Mouse (Mus musculus): ENCODE results near the gene Tubb5.

Tubb5 gene

GRCm38 (mm10) chr17:35861198-35861857, 23.2 kb upstream of the Tubb5 start, which contains the start of gene Nrm:
Gene Nrm, plus strand, starts transcription at chr17:35861318.
- in situ Hi-C loops (cut with MboI, MseI) = no loop called here

- in situ Hi-C loops (cut with MboI, MseI) = no loop called here
Measured at GRCm38 (mm10) chr17:35860831-35861197, 22.7 kb upstream of the Tubb5 start.

- in situ Hi-C loops (cut with MboI, MseI) = loop anchor here in 1 of 2 experiments (10.0 kb wide), 1 partner anchor 805 kb away; the partner anchor contains the start of gene Ddah2
Measured at GRCm38 (mm10) chr17:35859835-35860234, 21.7 kb upstream of the Tubb5 start.

GRCm38 (mm10) chr17:35859371-35859770, 21.3 kb upstream of the Tubb5 start:
- in situ Hi-C loops (cut with MboI, MseI) = loop anchor here in 1 of 2 experiments (10.0 kb wide), 1 partner anchor 805 kb away; the partner anchor contains the start of gene Ddah2

DNA sequence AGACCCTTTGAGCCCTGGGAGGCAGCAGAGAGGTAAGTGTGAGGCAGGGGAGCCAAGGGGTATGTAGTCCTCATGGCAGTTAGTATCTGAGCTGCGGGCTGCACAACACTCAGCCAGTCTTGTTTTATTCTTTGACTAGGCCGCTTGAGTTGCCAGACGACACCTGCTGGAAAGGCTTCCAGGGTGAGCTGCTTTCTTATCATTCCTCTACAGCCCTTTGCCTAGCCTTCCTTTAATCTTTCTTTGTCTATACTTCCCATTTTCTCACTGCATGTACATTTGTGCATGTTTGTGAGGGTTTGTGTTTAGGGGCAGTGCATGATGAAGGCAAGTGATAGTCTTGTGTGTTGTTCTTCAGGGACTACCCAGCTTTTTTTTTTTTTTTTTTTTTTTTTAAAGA, 12.9 kb upstream of the Tubb5 start:
- in situ Hi-C loops (cut with MboI, MseI) = loop anchor here in 1 of 2 experiments (10.0 kb wide), 1 partner anchor 796 kb away; the partner anchor contains the start of gene Ddah2

DNA sequence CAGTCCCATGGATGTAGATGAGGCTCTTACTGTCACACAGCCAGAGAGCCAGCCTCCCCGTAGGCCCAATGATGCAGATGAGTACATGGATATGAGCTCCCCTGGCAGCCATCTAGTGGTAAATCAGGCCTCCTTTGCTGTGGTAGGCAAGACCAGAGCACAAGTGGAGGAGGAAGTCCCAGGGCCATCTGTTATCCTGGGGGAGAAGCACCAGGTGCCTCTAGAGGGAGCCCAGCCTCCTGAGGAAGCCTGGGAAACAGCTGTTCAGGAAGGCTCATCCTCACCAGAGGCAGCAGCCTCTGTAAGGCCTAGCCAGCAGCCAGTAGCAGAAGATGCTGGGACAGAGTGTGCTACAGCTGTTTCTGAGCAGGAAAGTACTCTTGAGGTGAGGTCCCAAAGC, 10.0 kb upstream of the Tubb5 start:
- in situ Hi-C loops (cut with MboI, MseI) = no loop called here

GRCm38 (mm10) chr17:35843514-35843913, 5.4 kb upstream of the Tubb5 start:
- in situ Hi-C loops (cut with MboI, MseI) = no loop called here

DNA sequence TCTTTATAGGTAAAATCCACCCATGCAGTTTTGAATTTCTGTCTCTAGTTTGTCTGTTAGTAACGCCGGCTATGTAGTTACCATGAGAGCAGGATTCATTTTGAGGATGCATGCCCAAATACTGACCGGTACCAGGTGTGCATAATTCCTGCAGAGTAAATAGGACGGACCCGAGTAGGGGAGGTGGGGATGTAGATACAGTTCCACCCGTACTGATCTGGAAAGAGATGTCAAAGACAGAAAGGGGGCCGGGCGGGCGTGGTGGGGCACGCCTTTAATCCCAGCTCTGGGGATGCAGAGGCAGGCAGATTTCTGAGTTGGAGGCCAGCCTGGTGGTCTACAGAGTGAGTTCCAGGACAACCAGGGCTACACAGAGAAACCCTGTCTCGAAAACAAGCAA, 3.9 kb upstream of the Tubb5 start:
- in situ Hi-C loops (cut with MboI, MseI) = no loop called here

DNA sequence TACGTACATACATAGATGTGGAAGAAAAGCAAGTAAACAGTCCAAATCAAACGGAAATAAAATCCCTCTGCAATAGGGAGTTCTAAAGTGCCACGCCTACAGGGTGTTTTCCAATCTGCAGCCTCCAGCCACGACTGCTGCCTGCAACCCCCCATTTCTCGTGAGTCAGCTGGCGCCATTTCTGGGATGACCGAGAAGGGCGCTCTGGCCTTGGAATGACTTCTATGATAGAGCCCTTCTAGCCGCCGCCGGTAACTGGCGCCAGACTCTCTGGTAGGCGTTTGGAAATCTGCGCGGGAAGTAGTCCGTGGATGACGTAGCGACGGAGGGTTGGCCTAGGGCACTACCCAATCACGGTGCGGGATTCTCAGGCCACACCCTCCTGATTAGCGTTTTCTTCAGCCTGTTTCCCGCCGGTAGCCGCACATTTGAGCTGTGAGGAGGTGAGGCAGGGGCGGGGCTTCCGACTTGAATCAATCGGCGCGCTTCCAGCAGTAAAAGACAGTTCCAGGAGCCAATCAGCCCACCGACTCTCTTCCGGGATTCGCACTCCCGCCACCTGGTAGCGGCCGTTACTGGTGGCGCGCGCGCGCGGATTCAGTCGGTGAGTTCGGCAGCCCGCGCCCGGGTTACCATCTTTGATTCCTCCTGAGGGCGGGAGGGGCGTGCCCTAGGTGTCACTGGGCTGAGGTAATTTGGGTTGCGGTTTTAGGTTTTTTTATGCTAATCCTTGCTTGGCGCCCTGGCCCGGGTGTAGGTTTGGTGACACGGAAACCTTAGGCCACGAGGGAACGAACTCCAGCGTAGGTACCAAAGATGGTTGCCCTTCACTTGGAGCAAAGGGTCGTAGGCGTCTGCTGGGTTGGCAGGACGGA, 3.2 kb upstream of the Tubb5 start, which contains the start of gene Mdc1:
Gene Mdc1 (plus strand): TSS at position 440 of the 875 bp plus-strand sequence.
- in situ Hi-C loops (cut with MboI, MseI) = no loop called here

DNA sequence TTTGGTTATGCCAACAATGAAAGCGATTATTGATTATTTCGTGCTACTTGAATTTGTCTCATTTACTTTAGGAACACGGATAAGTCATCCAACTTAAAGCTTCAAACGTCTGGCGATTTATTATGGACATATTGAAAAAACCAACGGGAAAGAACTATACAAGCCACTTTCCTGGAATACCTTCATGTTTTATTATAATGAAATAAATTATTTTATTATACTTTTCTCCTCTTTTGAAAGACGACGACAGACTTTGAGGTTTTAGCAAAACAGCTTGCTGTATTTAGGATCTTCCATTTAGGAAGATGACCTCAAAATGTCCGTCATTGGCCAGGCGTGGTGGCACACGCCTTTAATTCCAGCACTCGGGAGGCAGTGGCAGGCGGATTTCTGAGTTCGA, 2.5 kb upstream of the Tubb5 start:
- in situ Hi-C loops (cut with MboI, MseI) = no loop called here

- in situ Hi-C loops (cut with MboI, MseI) = loop anchor here (5.0 to 10.0 kb wide), 2 partner anchors 33 to 276 kb away; no protein-coding TSS in a partner anchor
Measured at GRCm38 (mm10) chr17:35839002-35839401, 896 bp upstream of the Tubb5 start.

- in situ Hi-C loops (cut with MboI, MseI) = loop anchor here (5.0 to 10.0 kb wide), 2 partner anchors 34 to 276 kb away; no protein-coding TSS in a partner anchor
Measured at GRCm38 (mm10) chr17:35838570-35838969, 464 bp upstream of the Tubb5 start.

- in situ Hi-C loops (cut with MboI, MseI) = loop anchor here (5.0 to 10.0 kb wide), 2 partner anchors 35 to 277 kb away; no protein-coding TSS in a partner anchor
Measured at GRCm38 (mm10) chr17:35837487-35837886, 619 bp downstream of the Tubb5 start.

- in situ Hi-C loops (cut with MboI, MseI) = loop anchor here (5.0 to 10.0 kb wide), 2 partner anchors 35 to 278 kb away; no protein-coding TSS in a partner anchor
Measured at GRCm38 (mm10) chr17:35836991-35837422, 1.1 kb downstream of the Tubb5 start.

DNA sequence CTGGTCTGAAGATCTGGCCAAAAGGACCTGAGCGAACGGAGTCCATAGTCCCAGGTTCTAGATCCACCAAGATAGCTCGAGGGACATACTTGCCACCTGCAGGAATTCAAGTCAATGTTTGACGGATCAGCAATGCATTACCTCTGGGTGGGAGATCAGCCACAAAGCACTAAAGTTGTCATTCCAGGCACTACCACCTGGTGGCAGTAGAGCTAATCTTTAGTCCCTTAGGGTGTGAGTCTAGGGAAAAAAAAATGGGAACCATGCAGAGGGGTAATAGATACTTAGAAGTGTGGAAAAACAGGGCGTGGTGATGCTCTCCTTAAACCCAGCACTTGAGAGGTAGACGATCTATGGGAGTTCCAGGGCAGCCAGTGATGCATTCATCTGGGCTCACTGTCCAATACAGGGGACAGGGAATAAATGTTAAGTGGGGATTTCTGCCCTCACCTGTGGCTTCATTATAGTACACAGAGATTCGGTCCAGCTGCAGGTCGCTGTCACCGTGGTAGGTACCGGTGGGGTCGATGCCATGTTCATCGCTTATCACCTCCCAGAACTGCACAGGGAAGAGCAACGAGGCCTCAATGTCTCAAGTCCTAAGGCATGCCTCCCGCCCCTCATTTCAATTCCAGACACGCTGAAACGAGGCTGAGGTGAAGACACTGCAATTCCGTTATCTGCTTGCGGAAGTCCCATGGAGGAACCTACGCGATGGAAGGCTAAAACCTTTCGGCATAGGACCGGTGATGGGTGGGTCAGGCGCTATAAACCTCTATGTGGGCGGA, 1.7 kb downstream of the Tubb5 start:
- in situ Hi-C loops (cut with MboI, MseI) = loop anchor here (5.0 to 10.0 kb wide), 2 partner anchors 36 to 278 kb away; no protein-coding TSS in a partner anchor

- in situ Hi-C loops (cut with MboI, MseI) = loop anchor here (5.0 to 10.0 kb wide), 2 partner anchors 37 to 279 kb away; no protein-coding TSS in a partner anchor
Measured at GRCm38 (mm10) chr17:35835424-35836140, 2.5 kb downstream of the Tubb5 start.

DNA sequence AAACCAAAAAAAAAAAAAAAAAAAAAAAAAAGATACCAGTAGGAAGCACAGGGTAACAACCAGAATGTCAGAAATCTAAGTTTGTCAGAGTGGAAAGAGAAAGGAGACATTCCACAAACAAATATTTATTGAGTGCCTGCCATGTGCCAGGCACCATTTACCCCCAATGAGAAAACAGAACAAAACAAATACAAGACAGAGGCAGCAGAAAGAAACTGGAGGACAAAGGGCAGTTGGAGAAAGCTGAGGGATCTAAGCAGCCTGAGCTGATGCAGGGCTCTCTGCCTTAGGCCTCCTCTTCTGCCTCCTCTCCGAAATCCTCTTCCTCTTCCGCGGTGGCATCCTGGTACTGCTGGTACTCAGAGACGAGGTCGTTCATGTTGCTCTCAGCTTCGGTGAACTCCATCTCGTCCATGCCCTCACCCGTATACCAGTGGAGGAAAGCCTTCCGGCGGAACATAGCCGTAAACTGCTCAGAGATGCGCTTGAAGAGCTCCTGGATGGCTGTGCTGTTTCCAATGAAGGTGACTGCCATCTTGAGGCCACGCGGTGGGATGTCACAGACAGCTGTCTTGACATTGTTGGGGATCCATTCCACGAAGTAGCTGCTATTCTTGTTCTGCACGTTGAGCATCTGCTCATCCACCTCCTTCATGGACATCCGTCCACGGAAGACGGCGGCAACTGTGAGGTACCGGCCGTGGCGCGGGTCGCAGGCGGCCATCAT, 3.2 kb downstream of the Tubb5 start:
- in situ Hi-C loops (cut with MboI, MseI) = loop anchor here (5.0 to 10.0 kb wide), 2 partner anchors 37 to 280 kb away; no protein-coding TSS in a partner anchor

DNA sequence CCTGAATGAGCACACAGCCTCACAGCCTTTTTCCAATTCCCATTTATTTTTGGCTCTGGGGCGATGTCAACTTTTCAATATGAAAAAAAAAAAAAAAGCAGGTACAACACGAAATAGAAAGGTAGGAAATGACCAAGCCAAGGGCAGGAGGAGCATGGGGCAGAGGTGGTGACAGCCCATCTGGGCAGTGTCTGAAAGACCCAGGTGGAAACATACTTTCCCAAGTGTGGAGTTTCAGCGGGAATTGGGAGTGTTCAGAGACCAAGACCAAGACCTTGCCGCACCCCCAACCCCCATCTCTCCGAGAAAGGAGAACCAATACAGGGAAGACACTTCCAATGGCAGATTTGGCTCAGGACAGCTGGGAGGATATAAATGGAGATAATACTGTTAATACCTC, 4.2 kb downstream of the Tubb5 start:
- in situ Hi-C loops (cut with MboI, MseI) = loop anchor here in 1 of 2 experiments (10.0 kb wide), 1 partner anchor 281 kb away; no protein-coding TSS in a partner anchor

DNA sequence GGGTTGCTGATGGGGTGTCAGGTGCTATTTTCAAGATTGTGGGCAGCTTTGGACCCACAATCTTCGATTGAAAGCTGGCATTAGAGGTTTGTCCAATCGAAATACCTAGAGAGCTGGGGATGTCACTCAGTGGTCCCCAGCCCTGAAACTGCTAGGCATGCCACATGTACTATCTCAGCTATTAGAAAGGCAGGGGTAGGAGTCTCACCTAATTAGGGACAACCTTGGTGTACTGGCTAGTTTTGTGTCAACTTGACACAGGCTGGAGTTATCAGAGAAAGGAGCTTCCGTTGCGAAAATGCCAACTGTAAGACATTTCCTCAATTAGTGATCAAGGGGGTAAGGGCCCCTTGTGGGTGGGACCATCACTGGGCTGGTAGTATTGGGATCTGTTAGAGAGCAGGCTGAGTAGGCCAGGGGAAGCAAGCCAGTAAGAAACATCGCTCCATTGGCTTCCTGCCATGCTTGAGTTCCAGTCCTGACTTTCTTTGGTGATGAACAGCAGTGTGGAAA, 4.8 kb downstream of the Tubb5 start:
- in situ Hi-C loops (cut with MboI, MseI) = loop anchor here in 1 of 2 experiments (10.0 kb wide), 1 partner anchor 282 kb away; no protein-coding TSS in a partner anchor
